Mouse (Mus musculus) testis, adult 2 months (tissue): ENCODE measurements around the gene Ubxn2a. TPM values are rescaled to one million over a fixed set of nuclear protein-coding genes. Genes with fewer than 3 reads are reported as not detected.

Experiments
- H3K27ac ChIP-seq: fragments of 200-500 bp; 2 replicates; pipeline ENCODE4 v1.5.1; 2012; ENCODE audit warnings: low read depth, low read length; ENCODE audit not compliant: control insufficient read depth, insufficient read depth
- H3K27me3 ChIP-seq: fragments of 200-500 bp; 2 replicates; pipeline ENCODE4 v1.6.1; 2012; ENCODE audit warnings: mild to moderate bottlenecking, low read length, moderate library complexity; ENCODE audit not compliant: control insufficient read depth, insufficient read depth
- H3K36me3 ChIP-seq: fragments of 200-500 bp; 2 replicates; pipeline ENCODE4 v1.6.1; 2012; ENCODE audit warnings: mild to moderate bottlenecking, low read length; ENCODE audit not compliant: control insufficient read depth, insufficient read depth
- H3K4me1 ChIP-seq: fragments of 200-500 bp; 2 replicates; pipeline ENCODE4 v1.6.1; 2012; ENCODE audit warnings: low read length; ENCODE audit not compliant: control insufficient read depth, insufficient read depth
- H3K4me3 ChIP-seq: fragments of 200-500 bp; 2 replicates; pipeline ENCODE4 v1.5.1; 2012; ENCODE audit warnings: low read depth, mild to moderate bottlenecking, low read length, moderate library complexity, mixed read lengths; ENCODE audit not compliant: control insufficient read depth
- CTCF ChIP-seq: fragments of 200-500 bp; IDR thresholded peaks from 2 replicates; pipeline ENCODE4 v1.5.1; 2012; ENCODE audit warnings: low read depth, mild to moderate bottlenecking, inconsistent platforms, low read length, moderate library complexity; ENCODE audit not compliant: control insufficient read depth, insufficient read depth, insufficient replicate concordance
- POLR2A ChIP-seq: fragments of 200-500 bp; IDR thresholded peaks from 2 replicates; pipeline ENCODE4 v1.6.1; 2012; ENCODE audit warnings: low read depth, mild to moderate bottlenecking, inconsistent platforms, low read length, moderate library complexity; ENCODE audit not compliant: control insufficient read depth
- polyA plus RNA-seq: library from polyadenylated mRNA; depleted of rRNA; stranded (reverse); fragments of >200 nt; gene quantifications from 2 replicates; pipeline ENCODE4 v1.2.3, GENCODE M21; 2012

Ubxn2a gene
- polyA plus RNA-seq, 1 experiment = 1.4 TPM

DNA sequence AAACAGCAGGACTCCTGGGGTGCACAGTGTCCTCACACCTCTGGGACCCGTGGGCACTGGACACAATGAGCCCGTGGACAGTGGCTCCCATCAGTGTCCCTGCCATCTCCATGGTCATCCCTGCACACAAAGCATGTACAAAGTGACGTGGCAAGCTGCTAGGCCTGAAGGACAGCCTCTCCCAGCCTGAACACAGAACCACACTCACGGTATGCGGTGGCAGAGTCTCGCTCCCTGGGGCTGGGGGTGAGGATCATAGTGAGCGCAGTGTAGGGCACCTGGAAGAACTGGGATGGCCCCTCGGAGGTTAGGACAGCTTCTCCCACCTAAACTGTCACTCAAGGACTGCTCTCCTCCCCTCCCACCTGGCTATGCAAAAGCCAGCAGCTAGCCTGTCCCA lies 38.6 kb downstream of the Ubxn2a start:
- Histone ChIP-seq H3K36me3 (no peaks in the 10 kb centered on the region), H3K4me1 (peaks cover 5% of the 10 kb centered on the region), H3K27me3 (no peaks in the 10 kb centered on the region), H3K4me3 (no peak overlapping the region), H3K27ac (no peak overlapping the region)
- TF ChIP-seq CTCF = no peak
- no peak for TF ChIP-seq POLR2A

DNA sequence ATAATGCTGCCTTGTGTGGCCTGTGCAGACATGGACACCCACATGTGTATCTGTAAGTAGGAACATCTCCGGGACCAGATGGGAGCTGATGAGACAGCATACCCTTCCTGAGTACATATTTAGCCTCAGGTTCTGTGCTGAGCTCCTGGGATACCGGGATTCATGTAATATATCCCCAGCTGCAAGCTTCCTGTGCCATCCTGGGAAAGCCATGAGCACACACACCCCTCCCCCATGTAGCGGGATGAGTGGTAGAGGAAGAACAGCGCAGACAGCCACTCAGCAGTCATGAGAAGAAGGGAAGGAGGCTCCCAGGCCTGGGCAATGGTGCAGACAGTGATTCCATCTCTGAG lies 43.2 kb downstream of the Ubxn2a start:
- H3K4me3 ChIP-seq = no peak overlapping the region
- no peak overlapping the region for H3K27ac ChIP-seq
- no peak for TF ChIP-seq POLR2A
- no peak for TF ChIP-seq CTCF
- no peaks in the 10 kb centered on the region for H3K4me1 ChIP-seq
- H3K36me3 ChIP-seq = no peaks in the 10 kb centered on the region
- H3K27me3 ChIP-seq = no peaks in the 10 kb centered on the region

DNA sequence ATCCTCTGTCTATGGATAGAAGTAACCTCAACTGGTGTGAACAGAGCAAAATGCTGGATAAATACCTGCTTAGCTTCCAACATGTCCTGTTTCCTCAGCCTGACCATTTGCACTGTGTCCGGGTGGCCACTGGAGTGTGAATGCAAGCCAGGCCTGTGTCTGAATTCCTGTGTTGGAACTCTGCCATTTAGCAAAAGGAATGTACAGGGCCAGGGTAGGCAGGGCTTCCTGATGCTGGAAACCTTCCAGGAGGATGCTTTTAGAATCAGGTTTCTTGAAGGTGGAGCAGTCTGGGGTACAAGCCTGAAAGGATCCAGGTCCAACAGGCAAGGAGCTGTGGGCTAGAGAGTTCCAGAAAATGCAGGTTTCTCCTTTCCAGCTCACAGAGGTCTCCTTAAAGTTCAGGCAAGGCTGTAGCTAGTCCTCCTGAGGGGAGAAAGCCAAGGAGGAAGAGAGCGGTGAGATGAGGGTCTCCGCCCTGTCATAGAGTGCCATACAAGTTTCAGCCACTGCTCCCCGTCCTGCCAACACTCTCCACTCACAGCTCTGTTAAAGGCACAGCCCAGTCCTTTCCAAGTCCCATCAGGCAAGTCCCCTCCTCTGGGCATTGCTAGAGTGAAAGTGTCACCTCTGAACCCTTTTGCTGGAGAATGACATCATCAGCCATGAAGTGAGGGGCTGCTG lies 43.7 kb downstream of the Ubxn2a start:
- no peaks in the 10 kb centered on the region for H3K27me3 ChIP-seq
- no peaks in the 10 kb centered on the region for H3K4me1 ChIP-seq
- no peak overlapping the region for H3K4me3 ChIP-seq
- H3K27ac ChIP-seq = no peak overlapping the region
- no peaks in the 10 kb centered on the region for H3K36me3 ChIP-seq
- TF ChIP-seq CTCF (no peak), POLR2A (no peak)

DNA sequence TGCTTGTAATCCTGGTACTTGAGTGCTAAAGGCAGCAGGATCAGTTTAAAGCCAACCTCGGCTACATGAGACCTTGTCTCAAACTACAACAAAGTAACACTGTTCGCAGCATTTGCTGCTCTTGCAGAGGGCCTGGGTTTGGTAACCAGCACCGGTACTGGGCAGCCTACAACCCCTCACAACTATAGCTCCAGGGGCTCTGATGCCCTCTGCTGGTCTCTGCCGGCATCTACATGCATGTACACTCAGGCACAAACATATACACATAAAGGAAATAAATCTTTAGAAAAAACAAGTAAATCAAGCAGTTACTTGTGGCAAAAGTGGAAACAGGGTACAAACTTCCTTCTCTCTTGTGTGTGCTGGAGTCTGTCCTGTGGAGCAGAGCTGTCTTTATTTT lies 44.8 kb downstream of the Ubxn2a start:
- TF ChIP-seq CTCF (peak; percentile 42; the same call in 1 of the 2 replicates), POLR2A (no peak)
- H3K36me3 ChIP-seq = no peaks in the 10 kb centered on the region
- H3K4me3 ChIP-seq = no peak overlapping the region
- no peaks in the 10 kb centered on the region for H3K27me3 ChIP-seq
- H3K27ac ChIP-seq = no peak overlapping the region
- no peaks in the 10 kb centered on the region; the same call in 1 of the 2 replicates for H3K4me1 ChIP-seq

DNA sequence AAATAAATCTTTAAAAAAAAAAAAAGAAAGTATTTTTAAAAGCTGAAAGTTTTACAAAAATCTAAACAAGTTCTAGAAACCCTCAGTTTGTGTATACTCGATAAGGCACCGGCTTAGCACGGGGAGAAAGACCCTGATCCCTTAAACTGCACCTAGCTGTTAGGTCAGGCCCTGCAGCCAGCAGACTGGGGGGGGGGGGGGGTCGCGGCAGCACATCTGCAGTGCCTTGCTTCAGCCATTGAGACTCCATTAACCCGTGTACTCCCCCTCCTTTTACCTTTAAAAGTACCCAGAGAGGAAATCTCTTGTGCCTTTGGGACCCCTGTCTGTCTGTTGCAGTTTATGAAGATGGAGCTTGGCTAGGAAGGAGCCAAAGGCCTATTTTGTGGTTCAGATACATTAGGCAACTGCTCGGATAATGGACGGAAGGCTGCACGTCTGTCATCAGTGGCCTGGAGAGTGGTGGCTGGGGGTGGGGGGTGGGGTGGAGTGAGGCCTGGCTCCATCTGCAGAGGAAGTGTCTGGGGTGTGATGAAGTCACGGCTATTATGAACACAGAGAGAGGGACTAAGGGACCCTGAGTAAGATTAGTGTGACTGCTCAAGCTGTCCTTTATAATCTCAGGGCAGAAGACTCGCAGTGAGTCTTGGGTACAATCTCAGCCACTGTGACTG lies 48.1 kb downstream of the Ubxn2a start:
- H3K4me1 ChIP-seq = no peaks in the 10 kb centered on the region; the same call in 1 of the 2 replicates
- no peaks in the 10 kb centered on the region for H3K36me3 ChIP-seq
- H3K4me3 ChIP-seq = no peak overlapping the region
- no peak overlapping the region for H3K27ac ChIP-seq
- TF ChIP-seq CTCF = no peak
- no peak for TF ChIP-seq POLR2A
- H3K27me3 ChIP-seq = no peaks in the 10 kb centered on the region

DNA sequence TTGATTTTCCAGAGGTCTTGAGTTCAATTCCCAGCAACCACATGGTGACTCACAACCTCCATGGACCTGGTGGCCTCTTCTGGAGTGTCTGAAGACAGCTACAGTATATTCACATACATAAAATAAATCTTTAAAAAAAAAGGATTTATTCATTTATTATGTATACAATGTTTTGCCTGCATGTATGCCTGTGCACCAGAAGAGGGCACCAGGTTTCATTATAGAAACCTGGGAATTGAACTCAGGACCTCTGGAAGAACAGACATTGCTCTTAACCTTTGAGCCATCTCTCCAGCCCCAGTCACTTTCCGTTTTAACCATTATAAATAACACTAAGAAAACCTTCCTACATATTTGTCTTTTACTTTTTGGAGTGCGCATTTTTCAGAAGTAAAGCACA lies 50.7 kb downstream of the Ubxn2a start:
- no peak overlapping the region for H3K4me3 ChIP-seq
- H3K27me3 ChIP-seq = no peaks in the 10 kb centered on the region
- no peaks in the 10 kb centered on the region; the same call in 1 of the 2 replicates for H3K4me1 ChIP-seq
- H3K27ac ChIP-seq = no peak overlapping the region
- no peak for TF ChIP-seq POLR2A
- TF ChIP-seq CTCF = no peak
- no peaks in the 10 kb centered on the region for H3K36me3 ChIP-seq

DNA sequence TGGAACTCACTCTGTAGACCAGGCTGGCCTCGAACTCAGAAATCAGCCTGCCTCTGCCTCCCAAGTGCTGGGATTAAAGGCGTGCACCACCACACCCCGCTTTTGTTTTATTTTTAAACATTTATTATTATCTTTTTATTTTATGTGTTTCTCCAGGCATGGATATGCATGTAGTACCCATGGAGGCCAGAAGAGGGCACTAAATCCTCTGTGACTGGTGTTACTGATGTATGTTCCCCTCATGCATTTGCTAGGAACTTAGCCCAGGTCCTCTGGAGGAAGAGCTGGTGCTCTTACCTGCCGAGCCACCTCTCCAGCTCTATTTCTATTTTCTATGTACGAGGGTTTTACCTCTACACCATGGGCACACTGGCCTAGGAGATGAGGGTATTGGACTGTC lies 51.3 kb downstream of the Ubxn2a start:
- Histone ChIP-seq H3K4me3 (no peak overlapping the region), H3K27ac (no peak overlapping the region), H3K36me3 (no peaks in the 10 kb centered on the region), H3K27me3 (no peaks in the 10 kb centered on the region), H3K4me1 (no peaks in the 10 kb centered on the region; the same call in 1 of the 2 replicates)
- no peak for TF ChIP-seq CTCF
- no peak for TF ChIP-seq POLR2A

DNA sequence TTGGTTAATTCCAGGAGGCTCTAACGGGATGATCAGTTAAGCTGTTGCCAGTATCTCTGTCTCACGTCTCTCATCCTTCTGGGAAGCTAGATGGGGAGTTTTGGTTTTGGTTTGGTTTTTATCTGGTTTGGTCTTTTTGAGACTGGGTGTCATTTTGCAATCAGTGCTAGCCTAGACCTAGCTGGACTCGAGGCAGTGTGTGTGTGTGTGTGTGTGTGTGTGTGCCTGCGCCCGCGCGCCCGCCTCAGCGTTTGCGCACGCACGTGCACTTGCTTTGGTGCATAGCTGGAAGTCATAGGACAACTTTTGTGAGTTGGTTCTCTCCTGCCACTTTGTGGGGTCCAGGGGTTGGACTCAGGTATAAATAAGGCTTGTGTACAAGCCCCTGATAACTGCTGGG lies 63.8 kb downstream of the Ubxn2a start:
- Histone ChIP-seq H3K27me3 (peaks cover 2% of the 10 kb centered on the region; the same call in 1 of the 2 replicates), H3K27ac (no peak overlapping the region), H3K36me3 (no peaks in the 10 kb centered on the region), H3K4me3 (peak overlapping the region; percentile 96), H3K4me1 (peaks cover 19% of the 10 kb centered on the region)
- TF ChIP-seq POLR2A (no peak), CTCF (no peak)
